Mouse (Mus musculus) urinary bladder, adult 2 months (tissue): ENCODE data around the gene Gc. TPM values are rescaled to one million over a fixed set of nuclear protein-coding genes. Genes with fewer than 3 reads are reported as not detected.

ENCODE experiments used
- DNase-seq: peaks from one replicate; pipeline ENCODE4 v3.0.0; 2022; ENCODE audit warnings: low spot score
- polyA plus RNA-seq: library from polyadenylated mRNA; depleted of rRNA; stranded (reverse); fragments of >200 nt; gene quantifications from 2 replicates; pipeline ENCODE4 v1.2.3, GENCODE M21; 2012; rRNA removed

Gc gene
- 0.09 TPM in 1 of 2 replicates, not detected in the other for polyA plus RNA-seq

DNA sequence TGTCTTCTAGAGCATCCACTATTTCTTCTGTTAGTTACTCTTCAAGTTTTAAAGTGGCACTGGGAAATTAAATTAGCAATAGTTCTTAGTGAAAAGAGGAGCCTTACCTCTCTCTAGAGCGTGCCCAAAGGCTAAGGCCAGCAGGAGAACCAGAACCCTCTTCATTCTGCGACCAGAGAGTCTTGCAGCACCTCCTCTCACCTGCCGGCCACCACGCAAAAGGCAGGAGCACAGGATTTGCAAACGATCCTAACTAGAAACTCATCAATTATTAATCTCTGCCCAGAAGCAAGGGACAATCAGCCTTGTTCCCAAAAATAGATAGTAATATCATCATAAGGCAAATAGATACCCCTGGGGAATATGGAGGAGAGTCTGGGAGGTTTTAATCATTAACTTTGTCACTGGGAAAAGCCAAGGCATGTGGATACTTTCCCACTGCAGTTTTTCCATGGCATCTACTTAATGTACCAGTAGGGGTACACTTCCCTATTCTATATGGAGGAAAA is at the start of gene Gc:
Gene Gc, minus strand, starts transcription at position 345 of the 509 bp plus-strand sequence.
- DNase-seq = no peak

DNA sequence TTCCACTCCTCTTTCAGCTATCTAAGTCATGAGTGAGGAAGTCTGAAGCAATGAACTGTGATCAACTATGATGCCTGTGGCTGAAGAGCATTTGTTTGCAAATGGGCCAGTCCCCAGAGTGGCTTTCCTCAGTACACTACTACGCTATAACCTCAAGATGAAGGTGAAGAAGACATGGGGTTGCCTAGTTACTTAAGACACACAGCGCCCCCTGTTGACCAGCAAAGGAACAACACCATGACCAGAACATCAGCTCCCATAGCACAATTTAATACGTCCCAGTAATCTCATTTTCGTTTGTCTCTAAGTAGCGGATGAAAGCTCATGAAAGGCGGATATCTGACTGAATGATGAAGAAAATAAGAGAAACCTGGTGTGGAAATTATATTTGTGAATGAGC is 42.5 kb upstream of the Gc start:
- no peak for DNase-seq

DNA sequence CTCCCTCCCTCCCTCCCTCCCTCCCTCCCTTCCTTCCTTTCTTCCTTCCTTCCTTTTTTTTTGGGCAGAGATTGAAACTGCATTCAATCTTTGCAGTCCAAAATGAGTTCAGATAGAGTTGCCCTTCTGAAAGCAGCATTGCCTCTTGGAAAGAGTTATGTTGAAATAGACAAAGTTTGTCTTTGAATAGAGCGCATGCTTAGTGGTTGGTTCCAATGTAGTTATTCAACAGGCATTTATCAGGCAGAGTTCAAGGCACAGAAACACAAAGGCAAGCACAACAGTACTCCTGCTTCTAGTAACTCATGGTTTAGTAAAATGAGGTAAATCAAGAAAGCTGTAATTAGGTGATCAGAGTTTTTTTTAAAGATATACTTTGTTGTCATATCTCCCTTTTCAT is 34.9 kb upstream of the Gc start:
- DNase-seq = no peak

DNA sequence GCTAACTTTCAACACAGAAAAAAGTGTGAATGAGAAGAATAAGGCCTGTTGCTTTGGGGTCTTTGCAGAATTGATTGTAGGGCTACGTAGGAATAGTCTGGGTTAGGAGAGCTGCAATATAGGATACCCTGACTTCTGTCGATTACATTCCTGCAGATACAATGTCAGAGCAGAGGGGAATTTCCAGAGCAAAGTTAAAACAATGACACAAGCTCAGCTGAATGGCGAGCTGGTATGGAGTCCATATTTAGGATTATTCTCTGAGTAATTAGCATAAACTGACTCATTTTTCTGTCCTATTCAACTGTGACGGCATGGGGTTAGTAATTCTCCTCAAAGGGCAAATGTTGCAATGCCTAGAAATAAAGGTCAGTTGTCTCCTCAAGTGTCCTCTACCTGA is 12.8 kb upstream of the Gc start:
- DNase-seq = no peak

DNA sequence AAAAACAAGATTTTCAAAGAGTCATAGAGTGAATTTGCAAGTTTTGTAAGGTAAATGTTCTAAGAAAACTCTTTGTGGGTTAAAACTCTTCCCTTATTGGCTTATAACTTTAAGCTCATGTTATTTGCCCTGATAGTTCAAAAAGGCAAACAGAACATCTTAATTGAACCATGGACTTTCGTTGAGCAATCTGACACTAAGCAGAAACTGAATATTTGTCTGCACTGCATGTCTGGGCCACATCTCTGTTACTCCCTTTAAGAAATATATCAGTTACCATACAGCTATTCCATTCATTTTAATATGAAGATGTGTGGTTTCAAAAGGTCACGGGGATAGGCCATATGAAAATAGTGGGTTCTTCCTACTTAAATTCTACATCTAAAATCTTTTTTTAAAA is 10.2 kb upstream of the Gc start:
- no peak for DNase-seq

DNA sequence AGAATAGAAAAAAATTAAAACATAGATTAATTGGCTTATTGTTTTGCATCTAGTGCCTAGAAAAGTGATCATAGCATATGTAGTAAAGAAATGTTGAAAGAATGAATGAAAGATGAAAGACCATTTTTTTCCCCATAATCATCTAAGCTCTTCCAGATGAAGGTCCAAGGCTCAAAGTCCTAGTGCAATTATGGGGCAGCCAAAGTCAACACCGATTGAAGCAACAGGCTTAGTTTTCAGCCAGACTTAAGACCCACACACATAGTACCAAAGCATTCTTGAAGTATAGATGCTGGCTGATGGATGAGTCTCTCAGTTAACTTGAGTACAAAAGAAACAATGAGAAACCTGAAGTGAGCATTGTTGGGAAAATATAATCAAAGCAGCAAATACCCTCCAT is 9.3 kb upstream of the Gc start:
- no peak for DNase-seq

DNA sequence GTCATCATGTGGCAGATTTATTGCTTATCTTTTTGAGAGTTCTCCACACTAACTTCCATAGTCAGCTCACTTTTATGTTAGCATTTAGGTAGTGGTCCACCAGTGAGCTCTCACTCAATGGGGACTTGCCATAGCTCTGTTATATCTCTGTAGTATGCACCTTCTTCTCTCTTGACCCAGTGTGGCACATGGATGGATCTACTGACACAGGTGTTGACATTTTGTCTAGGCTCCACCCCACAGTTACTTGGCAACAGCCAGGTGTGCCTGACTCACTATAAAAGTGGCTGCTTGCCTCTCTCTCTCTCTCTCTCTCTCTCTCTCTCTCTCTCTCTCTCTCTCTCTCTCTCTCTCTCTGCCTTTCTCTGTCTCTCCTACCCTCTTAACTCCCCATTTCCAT is 8.6 kb upstream of the Gc start:
- DNase-seq = no peak

DNA sequence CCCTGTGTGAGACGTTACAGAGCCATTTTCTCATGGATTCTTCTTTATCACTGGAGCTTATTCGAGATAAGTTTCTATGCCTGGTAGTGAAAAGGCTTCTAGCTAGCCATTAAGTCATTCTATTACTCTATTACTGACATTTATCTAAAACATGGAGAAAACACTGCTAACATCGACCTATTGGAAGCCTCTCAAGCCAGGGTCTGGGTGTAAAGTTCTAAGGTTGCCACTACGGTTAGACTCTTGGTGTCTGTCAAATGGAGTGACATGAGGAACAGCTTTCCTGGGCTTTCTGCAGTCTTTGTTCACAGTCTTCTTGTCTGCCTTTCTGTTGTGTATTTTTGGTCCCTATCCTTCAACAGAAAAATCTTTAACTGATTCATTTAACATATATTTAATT is 4.1 kb upstream of the Gc start:
- DNase-seq = no peak

DNA sequence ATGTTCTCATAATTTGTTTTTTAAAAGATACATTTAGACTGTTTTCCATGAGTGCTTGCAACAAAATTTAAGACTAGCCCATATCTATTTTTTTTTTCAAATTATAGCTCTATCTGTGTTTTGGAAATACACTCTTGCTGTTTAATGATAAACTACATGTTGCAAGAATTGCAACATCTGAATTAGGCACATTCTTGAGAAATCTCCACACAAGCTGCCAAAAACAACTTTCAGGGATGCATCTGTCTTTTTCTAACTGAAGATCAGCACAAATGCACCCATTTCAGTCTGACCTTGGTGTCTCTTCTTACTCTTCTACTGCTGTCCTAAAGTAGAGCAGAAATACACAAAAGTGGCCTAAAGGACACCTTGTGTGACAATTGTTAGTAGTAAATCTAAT is 1.9 kb upstream of the Gc start:
- no peak for DNase-seq

DNA sequence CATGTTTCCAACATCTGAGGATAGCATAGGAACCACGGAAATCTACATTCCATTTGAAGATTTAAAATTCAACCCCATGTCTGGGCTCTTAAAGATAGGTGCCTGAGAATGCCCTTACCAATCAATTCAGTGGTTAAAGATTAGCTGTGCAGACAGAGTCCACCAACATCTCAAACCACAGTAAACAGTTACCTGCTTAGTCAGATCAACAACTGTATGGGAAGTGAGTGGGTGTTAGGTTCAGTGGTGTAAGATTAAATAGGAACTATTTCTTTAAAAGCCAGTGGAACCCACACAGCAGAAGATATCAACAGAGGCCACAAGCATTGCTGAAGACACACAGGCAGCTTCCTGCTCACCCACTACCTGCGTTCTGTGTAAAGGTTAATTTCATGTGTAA is 1.3 kb upstream of the Gc start:
- no peak for DNase-seq

DNA sequence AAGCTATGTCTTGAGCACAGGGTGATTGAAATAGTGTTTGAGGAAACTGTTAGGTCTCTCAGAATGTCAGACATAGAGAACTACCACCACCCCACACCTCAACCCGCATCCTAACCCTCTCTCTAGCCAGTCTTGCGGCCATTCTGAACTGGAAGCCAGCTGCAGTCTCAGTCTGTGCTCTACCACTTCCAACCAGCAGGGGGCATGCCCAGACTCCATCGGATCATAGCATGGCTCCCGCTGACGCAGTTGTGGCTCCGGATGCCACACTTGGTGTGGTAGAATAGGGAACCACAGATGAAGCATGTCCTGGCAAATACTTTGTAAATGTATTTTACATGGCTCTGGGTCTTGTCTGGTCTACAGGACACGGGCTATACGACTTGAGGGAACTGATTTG is 2.2 kb downstream of the Gc start:
- no peak for DNase-seq

DNA sequence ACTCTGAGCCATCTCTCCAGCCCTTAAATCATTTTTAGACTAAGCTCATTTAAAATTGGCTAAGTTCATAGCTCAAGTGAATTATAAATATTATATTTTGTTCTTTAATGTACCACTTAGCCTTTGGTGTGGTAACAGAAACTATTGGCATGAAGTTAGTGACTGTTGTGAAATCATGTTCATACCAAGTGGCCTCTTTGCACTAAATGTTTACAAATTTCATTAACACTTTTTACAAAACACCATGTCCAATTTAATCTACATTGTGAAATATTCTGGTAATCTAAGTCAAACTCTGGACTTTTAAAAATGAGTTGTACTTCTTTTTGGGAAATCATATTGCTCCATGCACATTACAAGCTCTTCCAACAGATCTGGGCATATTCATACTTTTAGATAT is 6.9 kb downstream of the Gc start:
- no peak for DNase-seq

DNA sequence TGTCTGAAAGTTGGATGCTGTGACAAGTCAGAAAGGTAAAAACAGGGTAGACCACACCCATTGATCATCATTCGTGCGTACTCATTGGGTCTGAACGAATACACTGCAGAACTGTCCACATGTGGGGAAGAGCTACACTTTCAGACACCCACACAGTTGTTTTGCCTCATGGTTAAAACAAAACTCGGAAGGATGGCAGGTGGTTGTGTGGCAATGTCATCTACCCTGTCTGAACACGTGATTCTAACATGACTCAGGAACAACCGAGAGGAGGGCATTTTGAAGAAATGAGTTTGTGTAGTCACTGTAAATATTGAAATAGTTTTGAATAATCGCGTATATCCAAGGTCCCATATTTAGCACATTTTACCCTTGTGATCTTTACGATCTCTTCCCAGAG is 8.4 kb downstream of the Gc start:
- no peak for DNase-seq

DNA sequence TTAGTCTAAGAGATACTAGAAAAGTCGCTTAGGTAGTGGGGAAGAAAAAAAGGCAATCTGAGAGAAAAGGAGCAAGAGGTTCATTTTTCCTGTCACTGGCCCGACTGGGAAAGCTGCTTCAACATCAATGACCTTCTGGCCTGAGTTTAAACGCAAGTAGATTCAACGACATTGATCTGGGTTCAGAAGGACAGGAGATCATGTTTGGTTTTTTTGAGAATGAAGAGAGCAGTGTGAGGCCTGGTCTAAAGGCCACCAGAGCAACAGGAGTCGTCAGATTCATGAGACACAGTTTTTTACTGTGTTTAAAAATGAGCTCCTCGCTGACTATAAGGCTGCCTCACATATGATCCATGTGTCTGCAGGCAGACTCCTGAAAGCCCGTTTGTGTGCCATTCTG is 9.7 kb downstream of the Gc start:
- DNase-seq = no peak

DNA sequence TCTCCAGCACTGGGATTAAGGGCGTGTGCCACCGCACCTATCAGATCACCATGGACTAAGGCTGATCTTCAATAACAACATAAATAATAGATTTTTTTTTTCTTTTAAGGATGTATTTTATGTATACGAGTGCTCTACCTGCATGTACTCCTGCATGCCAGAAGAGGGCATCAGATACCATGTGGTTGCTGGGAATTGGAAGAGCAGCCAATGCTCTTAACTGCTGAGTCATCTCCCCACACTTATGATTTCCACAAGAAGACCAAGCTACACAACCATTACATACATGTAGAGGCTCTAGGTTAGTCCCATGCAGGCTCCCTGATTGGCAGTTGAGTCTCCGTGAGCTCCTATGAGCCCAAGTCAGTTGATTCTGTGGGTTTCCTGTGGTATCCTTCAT is 13.3 kb downstream of the Gc start:
- no peak for DNase-seq

DNA sequence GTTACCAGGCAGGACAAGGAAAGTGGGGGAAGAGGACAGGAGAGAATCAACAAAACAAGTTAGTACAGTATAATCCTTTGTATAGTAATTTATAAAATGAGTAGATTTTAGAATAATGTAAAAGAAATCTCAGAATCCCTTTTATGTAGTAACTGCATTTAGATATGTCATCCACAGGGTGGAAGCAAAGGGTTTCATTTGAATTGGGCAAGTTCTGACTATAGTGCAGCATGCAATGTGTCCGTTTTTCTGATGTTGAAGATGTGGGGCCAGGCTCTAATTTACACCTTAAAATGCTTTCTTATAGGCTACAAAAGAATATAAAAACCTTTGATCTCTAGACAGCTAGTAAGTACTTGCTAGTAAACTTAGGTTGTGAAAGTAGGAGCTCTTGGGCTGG is 46.2 kb downstream of the Gc start:
- DNase-seq = no peak

DNA sequence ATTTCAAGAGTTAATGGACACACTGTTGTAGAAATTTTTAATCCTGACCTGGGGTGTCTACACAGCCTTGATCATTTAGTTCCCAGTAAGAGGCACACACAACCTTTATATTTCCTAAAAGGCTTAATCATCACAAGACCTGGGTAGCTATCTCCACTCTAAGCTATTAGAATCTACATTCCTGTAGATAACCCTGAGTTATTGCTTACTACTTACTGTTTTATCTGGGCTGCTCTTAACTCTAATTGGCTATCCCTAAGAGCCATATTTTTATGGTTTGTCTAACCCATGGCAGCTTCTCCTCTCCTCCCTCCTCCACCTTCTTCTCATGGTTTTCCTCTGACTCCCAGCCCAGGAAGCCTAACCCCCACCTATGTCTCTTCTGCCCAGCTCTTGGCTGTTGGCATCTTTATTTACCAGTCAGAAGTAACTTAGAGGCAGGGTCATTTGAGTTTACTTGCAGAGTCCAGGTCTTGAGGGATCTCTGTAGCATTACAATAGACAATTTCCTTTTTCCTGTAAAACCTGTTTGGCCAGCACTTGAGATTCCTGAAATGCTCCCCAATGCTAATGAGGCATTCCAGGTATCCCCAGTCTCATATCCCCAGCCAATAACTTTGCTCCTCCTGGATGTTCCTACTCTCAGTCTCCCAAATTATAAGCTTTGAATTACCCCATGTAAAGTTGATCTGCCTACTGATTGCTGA is 50.2 kb downstream of the Gc start:
- no peak for DNase-seq

DNA sequence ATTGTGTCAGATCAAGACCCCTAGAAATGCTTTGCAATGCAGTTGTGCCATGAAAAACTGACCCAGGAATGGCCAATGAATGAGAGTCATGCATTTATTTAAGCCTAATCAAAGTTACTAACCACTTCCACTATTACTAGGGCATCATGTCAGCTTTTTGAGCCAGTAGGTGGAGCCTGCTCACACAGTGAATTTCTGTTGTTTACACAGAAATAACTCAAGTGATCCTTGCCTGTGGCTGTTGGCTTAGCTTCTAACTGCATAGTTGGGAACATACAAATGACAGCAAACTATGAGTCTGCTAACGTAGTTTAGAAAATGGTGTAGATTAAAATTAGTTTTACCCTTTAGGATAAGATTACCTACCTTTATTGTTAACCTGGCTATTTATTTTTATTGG is 52.6 kb downstream of the Gc start:
- DNase-seq = no peak

DNA sequence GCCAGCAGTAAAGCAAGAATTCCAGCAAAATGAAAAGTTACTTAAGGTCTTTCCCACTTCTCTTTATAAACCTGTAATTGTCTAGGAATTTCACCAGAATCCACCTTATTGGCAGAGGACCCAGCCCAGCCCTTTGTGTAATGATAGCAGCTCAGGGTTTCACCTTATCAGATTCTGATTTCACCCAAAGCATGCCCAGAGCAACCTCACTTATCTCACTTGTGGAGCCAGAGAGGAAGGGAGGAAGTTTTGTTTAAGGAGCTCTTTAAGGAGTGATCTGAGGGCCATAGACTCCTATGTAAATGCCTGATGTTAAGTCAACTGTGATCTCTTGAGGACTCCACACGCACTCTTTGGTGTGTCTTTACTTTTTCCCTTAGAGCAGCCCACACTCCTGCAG is 67.3 kb downstream of the Gc start:
- DNase-seq = no peak

DNA sequence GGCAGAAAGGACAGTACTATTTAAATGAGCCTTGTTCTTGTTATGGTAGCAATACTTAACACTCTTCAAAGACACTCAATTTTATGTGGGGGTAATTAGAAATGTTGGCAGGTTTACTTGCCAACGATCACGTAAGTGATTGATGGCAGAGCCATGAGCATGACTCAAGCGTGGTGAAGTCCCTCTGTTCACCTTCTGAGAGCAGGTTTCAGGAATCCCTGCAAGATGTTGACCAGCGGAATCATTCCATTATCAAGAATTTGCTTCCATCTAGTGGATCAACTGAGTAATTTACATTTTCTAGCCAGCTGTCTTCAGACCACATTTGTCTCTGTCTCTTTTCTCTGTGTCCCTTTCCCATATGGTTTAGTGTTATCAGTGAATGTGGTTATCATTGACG is 73.5 kb downstream of the Gc start:
- DNase-seq = no peak

DNA sequence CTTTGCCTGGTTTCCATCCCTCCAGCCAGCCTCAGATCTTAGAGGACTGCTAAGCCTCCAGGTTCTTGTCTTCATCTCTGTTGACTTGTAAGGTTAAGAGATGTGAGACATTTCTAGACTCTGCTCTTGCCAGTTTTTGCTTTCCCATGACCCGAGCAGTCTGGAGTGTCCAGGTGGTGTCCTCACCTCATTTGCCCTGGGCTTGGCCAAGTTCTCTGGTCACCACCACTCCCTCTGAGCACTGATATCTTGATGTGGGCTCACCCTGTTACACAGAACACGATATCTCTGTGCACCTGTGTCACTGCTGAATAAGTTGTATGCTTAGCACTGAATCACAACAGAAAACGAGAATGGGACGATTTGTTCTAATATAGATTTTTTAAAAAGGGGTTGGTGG is 76.4 kb downstream of the Gc start:
- DNase-seq = no peak

DNA sequence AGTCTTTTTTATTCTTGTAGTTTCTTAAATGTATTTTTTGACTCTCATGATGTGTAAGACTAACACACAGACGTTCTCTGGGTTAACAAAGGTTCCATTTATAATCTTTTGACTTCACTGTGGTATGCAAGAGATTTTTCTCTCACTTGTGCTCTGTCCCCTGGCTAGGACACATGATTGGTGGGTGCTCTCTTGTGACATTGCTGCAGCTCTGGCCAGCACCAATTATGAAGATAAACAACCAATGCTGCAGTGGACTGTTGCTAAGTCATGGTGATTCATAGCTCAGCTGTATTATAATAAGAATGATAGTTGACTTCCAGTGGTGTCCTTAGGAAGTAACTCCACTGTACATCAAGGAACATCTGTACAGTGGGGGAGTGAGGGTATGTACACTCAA is 87.6 kb downstream of the Gc start:
- no peak for DNase-seq

DNA sequence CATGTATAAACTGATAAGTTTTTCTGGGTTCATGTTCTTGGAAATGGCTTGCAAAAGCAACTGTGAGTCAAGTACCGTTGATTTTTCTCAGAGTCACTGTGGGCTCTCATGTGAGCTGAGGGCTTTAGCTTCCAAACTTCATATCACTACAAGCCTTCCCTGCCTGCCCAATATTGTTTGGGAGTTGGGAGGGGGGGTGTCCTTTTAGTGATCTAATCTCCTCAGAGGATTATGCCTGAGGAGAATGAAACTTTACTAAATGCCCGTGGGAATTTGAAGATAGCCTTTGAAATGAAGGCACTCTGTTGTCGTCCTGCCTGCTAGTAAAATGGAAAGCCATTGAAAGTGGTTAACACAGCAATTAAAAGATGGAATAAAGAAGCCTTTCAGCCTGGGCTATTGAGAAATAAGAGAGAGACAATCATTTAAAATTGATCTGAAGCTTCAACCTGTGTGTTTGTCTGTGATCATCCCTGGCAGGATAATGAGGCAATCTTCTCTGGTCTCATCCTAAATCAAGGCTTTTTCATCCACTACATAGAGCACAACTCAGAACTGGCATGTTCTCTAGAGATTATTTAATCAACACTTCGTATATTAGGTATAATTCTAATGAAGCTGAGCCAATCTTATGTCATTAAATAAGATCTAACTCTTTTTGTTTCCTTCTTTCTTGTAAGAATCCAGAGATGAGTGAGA is 89.5 kb downstream of the Gc start:
- no peak for DNase-seq
